Mouse (Mus musculus) lung, postnatal 0 days (tissue): ENCODE measurements around the gene Dcaf4.

ENCODE experiments used
- CTCF ChIP-seq: IDR thresholded peaks from 2 replicates; pipeline ENCODE4 v1.5.1; 2016; ENCODE audit warnings: antibody characterized with exemption, mild to moderate bottlenecking
- EP300 ChIP-seq: IDR thresholded peaks from 2 replicates; pipeline ENCODE4 v1.6.1; 2016; ENCODE audit warnings: antibody characterized with exemption, mild to moderate bottlenecking, control low read depth

DNA sequence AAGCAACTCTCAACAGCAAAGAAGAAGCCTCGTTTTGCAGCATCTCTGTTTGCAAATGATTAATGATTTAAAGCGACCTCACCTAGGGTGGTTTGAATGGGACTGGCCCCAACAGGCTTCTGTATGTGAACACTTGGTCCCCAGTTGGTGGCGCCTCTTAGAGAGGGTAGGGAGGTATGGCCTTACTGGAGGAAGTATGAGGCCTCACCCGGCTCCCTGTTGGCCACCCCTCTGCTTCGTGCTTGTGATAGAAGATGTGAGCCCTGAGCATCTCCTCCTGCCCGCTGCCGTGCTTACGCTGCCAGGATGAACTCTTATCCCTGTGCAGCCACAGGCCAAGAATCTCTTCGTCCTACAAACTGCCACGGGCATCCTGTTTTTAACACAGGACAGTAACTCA lies 13.7 kb upstream of the Dcaf4 start:
- no peak for TF ChIP-seq EP300
- no peak for TF ChIP-seq CTCF
